Mouse (Mus musculus): ENCODE data around the gene Adap1.

DNA sequence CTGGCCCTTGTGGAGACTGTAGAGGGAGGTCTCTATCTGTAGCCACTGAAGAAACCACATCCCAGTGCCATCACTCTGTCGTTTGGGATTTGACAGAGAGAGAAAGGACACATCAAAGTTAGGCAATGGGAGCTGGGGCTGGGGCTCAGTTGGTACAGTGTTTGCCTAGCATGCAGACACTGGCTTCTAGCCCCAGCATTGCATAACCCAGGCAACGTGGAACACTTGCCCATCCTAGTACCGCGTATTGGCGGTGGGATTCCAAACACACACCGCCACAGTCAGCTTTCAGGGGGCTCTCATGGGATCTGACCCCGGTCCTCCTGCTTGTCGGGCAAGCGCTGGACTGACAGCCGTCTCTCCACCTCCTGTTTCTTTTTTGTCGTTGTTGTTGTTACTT, 41.1 kb upstream of the Adap1 start:
- TF ChIP-seq EP300 (IDR thresholded peaks at IDR 0.05) (no peak), CTCF (IDR thresholded peaks at IDR 0.05) (no peak)
